Mouse (Mus musculus) liver, adult 2 months (tissue): ENCODE results near the gene Wif1. TPM values are rescaled to one million over a fixed set of nuclear protein-coding genes. Genes with fewer than 3 reads are reported as not detected.

Source experiments
- DNase-seq: peaks from one replicate; pipeline ENCODE4 v3.0.0-alpha.2; 2011; ENCODE audit warnings: low read depth, low spot score; ENCODE audit errors: extremely low read depth
- H3K27ac ChIP-seq: fragments of 200-500 bp; replicated peaks from 2 replicates; pipeline ENCODE4 v1.5.1; 2012; ENCODE audit warnings: low read depth, mild to moderate bottlenecking, control low read depth, inconsistent platforms, low read length; ENCODE audit not compliant: insufficient read depth
- H3K27me3 ChIP-seq: fragments of 200-500 bp; 2 replicates; pipeline ENCODE4 v1.6.1; 2012; ENCODE audit warnings: mild to moderate bottlenecking, moderate library complexity, low read length, inconsistent platforms; ENCODE audit not compliant: control insufficient read depth, insufficient read depth
- H3K36me3 ChIP-seq: fragments of 200-500 bp; 2 replicates; pipeline ENCODE4 v1.6.1; 2012; ENCODE audit warnings: low read length, inconsistent platforms; ENCODE audit not compliant: control insufficient read depth, insufficient read depth
- H3K4me1 ChIP-seq: fragments of 200-500 bp; 2 replicates; pipeline ENCODE4 v1.6.1; 2011; ENCODE audit warnings: low read length; ENCODE audit not compliant: control insufficient read depth, insufficient read depth
- H3K4me3 ChIP-seq: fragments of 200-500 bp; 2 replicates; pipeline ENCODE4 v1.5.1; 2011; ENCODE audit warnings: low read depth, mild to moderate bottlenecking, control low read depth, low read length, moderate library complexity; ENCODE audit not compliant: insufficient read depth
- H3K79me2 ChIP-seq: fragments of 200-500 bp; 2 replicates; pipeline ENCODE4 v1.6.1; 2012; ENCODE audit warnings: inconsistent platforms, mild to moderate bottlenecking, low read length, moderate library complexity; ENCODE audit not compliant: control insufficient read depth, insufficient read depth
- H3K9ac ChIP-seq: fragments of 200-500 bp; 2 replicates; pipeline ENCODE4 v1.6.1; 2012; ENCODE audit warnings: low read depth, mild to moderate bottlenecking, control low read depth, inconsistent platforms, low read length
- CTCF ChIP-seq: fragments of 200-500 bp; IDR thresholded peaks from 2 replicates; pipeline ENCODE4 v1.5.1; 2011; ENCODE audit warnings: low read depth, low read length, control low read depth
- POLR2A ChIP-seq: fragments of 200-500 bp; IDR thresholded peaks from 2 replicates; pipeline ENCODE4 v1.6.1; 2011; ENCODE audit warnings: low read length, control low read depth; ENCODE audit not compliant: insufficient read depth; ENCODE audit errors: extremely low read depth
- WGBS: fragments of 180-500 bp; shearing (Covaris S2); methylation state at CpG from one replicate; pipeline ENCODE4 v1.1.7; 2018; 5-methylcytosine and 5-hydroxymethylcytosine counted together
- polyA plus RNA-seq: library from polyadenylated mRNA; depleted of rRNA; stranded (reverse); fragments of >200 nt; gene quantifications from 2 replicates; pipeline ENCODE4 v1.2.3, GENCODE M21; 2012
- total RNA-seq: library from RNA; depleted of rRNA; stranded (reverse); fragments of >200 nt; gene quantifications from 2 replicates; pipeline ENCODE4 v1.2.3, GENCODE M21; 2014

Gene Wif1
- total and polyA plus RNA-seq, 2 experiments = 0.06 TPM; not detected in 1

DNA sequence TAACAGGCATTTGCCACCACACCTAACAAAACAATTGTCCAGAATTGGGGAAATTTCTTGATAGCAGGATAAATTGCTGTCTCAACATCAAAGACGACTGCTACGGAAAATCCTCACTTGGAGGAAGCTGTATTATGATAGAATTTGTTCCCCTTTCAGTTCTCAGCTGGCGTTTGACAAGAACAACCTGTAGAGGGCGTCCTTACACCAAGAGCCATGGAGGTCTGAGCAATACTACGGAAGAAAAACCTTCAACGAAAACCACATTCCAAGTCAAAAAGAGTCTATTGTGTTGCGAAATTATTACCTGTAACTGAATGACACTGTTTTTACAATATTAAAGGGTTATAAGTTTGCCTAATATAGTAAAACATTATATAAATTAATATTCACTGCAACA, 2.0 kb upstream of the Wif1 start:
- no peaks in the 10 kb centered on the region for H3K27me3 ChIP-seq
- H3K4me1 ChIP-seq = peaks cover 6% of the 10 kb centered on the region; the same call in 1 of the 2 replicates
- no peak overlapping the region for H3K4me3 ChIP-seq
- no peak overlapping the region for H3K27ac ChIP-seq
- TF ChIP-seq POLR2A = no peak
- TF ChIP-seq CTCF = peak; percentile 37
- no peaks in the 10 kb centered on the region for H3K79me2 ChIP-seq
- WGBS = 13% methylated on average over 7 of the region's 7 CpGs
- H3K36me3 ChIP-seq = no peaks in the 10 kb centered on the region
- peak; percentile 41 for DNase-seq
- H3K9ac ChIP-seq = no peak overlapping the region

DNA sequence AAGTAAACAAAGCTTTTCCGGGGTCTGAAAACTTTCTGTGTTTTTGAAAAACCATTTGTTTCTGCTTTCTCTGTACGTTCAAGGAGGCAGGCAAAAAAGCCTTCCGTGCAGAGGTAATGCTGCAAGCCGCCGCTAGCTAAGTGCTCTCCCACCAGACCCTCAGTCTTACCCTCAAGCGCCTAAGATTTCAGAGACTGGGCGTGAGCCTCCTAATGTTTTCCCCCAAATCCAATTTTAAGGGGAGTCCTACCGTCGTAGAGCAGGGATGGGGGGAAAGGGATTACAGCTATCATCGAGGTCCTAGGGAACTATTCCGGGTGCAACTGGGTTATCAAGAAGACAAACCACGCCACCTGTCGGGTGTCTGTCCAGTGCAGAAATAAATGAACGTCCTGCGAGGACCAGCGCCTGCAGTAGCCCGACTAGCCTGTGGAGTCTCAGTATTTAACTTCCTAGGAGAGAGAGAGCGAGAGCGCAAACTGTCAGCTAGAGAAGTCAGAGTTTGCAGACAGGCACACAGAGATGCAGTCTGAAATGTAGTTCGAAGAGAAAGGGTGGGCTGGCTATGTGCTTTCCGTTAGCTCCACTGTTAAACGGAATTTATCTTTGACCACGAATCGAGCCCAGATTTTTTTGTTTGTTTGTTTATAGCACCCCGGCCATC, 500 bp upstream of the Wif1 start:
- H3K4me3 ChIP-seq = peak overlapping the region; percentile 48
- under 1% methylated on average over 25 of the region's 25 CpGs for WGBS
- DNase-seq = peak; percentile 78
- H3K36me3 ChIP-seq = no peaks in the 10 kb centered on the region
- H3K9ac ChIP-seq = peak overlapping the region; percentile 27; the same call in 1 of the 2 replicates
- no peaks in the 10 kb centered on the region for H3K79me2 ChIP-seq
- no peak overlapping the region for H3K27ac ChIP-seq
- H3K4me1 ChIP-seq = peaks cover 6% of the 10 kb centered on the region; the same call in 1 of the 2 replicates
- TF ChIP-seq CTCF = peak; percentile 73
- no peak for TF ChIP-seq POLR2A
- H3K27me3 ChIP-seq = no peaks in the 10 kb centered on the region

DNA sequence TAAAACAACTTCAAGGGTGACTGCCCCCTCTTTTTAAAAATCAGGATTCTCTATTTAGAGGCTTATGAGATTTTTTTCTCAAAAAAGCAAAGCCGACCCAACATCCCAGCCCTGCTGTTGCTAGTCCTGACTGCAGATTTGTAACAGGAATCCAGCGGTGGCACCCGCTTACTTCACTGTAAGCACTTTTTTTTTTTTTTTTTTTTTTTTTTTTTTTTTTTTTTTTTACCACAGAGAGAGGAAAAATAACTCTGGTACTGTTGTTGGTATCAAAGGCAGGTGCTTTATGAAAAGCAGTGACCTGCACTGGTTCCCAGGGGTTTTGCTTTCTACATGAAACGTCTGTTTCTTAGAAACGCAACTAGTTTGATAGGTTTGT, 798 bp downstream of the Wif1 start:
- Histone ChIP-seq H3K27ac (no peak overlapping the region), H3K4me1 (peaks cover 6% of the 10 kb centered on the region; the same call in 1 of the 2 replicates), H3K9ac (no peak overlapping the region), H3K4me3 (no peak overlapping the region), H3K27me3 (no peaks in the 10 kb centered on the region), H3K36me3 (no peaks in the 10 kb centered on the region), H3K79me2 (no peaks in the 10 kb centered on the region)
- 23% methylated on average over 5 of the region's 5 CpGs for WGBS
- DNase-seq = no peak
- TF ChIP-seq CTCF (no peak), POLR2A (no peak)

DNA sequence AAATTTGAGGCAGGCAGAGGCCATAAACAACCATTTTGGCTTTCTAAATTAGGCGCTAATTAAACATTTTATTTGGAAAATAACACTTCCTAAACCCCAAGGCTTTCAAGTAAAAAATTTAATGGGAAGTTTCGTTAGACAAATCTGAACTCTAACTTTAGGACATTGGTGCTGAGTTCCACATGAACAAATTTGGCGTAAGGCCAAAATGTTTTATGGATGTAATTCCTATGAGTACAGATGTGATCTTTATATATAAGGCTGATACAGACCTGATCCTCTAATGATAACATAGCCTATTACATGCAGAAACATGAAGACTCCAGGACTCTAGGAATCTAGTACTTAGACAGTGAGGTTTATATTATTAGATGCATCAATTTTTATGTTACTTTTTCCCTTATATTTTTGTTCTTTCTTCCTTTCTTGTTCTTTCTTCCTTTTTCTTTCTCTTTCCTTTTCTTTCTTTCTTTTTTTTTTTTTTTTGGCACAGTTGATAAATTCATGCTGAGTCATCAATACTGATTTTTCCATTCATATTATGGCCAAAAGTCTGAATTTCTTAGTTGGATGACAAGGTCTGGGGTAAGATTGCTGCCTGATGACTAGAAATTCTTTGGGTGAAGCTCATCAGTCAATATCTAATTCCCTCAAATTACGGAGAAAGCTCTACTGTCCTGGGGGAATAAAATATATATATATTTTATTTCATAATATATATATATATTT, 5.0 kb downstream of the Wif1 start:
- TF ChIP-seq CTCF (no peak), POLR2A (no peak)
- Histone ChIP-seq H3K27me3 (no peaks in the 10 kb centered on the region), H3K27ac (no peak overlapping the region), H3K4me3 (no peak overlapping the region), H3K4me1 (peaks cover 4% of the 10 kb centered on the region; the same call in 1 of the 2 replicates), H3K36me3 (no peaks in the 10 kb centered on the region), H3K79me2 (no peaks in the 10 kb centered on the region), H3K9ac (no peak overlapping the region)
- DNase-seq = no peak
- WGBS = 90% methylated on average over 4 of the region's 4 CpGs

DNA sequence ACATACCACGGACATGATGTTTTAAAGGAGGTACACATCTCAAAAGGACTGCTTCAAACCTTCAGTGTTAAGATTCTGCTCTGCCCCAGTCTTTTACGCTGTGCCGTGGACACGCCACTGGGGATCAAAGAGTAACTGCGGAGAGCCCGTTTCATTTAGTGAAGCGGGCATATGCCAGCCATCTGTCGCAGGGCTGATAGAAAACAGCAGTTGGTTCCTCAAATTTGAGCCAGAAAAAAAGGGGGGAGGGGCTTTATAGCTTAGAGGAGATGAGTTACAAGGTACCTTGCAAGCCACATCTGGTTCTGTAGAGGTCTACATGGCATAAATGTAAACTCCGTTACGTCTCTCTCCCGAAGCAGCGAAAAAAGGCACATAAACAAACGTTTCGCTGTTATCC, 7.2 kb downstream of the Wif1 start:
- Histone ChIP-seq H3K79me2 (no peaks in the 10 kb centered on the region), H3K27ac (no peak overlapping the region), H3K9ac (no peak overlapping the region), H3K4me1 (no peaks in the 10 kb centered on the region), H3K4me3 (no peak overlapping the region), H3K27me3 (no peaks in the 10 kb centered on the region), H3K36me3 (no peaks in the 10 kb centered on the region)
- no peak for DNase-seq
- WGBS = 85% methylated on average over 14 of the region's 14 CpGs
- no peak for TF ChIP-seq CTCF

DNA sequence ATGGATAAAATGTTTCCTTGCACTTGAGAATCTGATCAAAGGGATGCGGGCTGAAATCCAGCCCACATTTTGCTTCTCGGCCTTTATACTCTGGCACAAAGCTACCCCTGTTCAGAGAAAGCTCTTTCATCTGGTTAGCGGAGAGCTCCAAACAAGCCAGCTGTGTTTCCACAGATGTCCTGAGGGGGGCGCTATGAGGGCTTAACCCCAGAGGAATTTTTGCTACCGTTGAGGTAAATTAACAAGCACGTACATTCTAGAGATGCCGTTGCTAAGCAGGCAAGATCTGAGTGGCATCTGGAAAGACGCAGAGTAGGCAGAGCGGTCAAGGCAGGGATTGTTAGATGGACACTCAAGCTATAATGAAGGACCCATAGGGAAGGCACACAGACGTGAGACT, 13.7 kb downstream of the Wif1 start:
- H3K4me1 ChIP-seq = no peaks in the 10 kb centered on the region
- WGBS = 85% methylated on average over 10 of the region's 10 CpGs
- TF ChIP-seq CTCF = no peak
- TF ChIP-seq POLR2A = no peak
- H3K4me3 ChIP-seq = no peak overlapping the region
- H3K36me3 ChIP-seq = no peaks in the 10 kb centered on the region
- H3K27ac ChIP-seq = no peak overlapping the region
- no peaks in the 10 kb centered on the region for H3K79me2 ChIP-seq
- H3K9ac ChIP-seq = no peak overlapping the region
- DNase-seq = no peak
- H3K27me3 ChIP-seq = no peaks in the 10 kb centered on the region
